Mouse (Mus musculus): ENCODE data around the gene Phb2.

DNA sequence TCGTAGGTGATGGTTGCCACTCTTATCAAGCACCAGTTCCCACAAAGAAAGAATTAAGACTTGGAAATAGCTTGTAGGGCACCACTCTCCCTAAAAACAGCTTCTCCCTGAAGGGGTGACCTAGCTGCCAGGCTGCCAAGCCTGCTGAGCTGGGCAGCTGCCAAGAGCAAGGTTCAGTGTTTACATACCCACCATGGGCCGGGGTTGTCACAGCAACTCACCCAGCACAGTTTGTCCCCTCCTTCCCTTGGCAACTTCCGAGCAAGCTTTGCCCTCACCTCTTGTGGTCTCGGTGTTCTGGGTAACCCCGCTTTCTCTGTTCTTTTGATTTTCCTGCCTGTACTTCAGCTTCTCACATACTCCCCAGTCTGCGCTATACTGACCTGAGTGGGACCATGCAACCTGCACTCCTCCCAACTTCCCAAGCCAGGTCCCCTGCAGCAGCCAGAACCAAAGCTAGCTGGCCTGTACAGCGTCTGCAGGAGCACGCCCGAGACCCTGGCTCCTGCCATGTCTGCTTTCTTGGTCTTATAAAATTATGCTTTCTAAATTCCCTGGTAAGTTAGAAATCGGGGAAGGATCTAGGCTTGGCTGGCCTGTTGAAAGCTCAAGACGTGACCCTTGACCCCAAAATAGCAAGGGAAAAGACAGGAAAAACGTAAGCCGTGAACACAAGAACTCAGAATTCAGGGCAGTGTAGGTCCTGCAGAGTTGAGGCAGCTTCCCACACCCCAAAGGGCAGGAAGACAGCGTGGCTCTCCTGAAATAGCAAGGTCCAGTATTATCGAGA lies 17.8 kb upstream of the Phb2 start:
- TF ChIP-seq TAL1 (IDR thresholded peaks at IDR 0.05; ENCODE audit: low read length): no peak
- TF ChIP-seq GATA1 (IDR thresholded peaks at IDR 0.05; ENCODE audit: low read length): no peak
